Mouse (Mus musculus): ENCODE data around the gene Defb29. TPM values are rescaled to one million over a fixed set of nuclear protein-coding genes. Genes with fewer than 3 reads are reported as not detected.

The Defb29 gene
- total RNA-seq (2023): not detected

GRCm38 (mm10) chr2:152539944-152540710 is at the start of gene Defb29:
TSS of gene Defb29 (minus strand) at chr2:152540098.

GRCm38 (mm10) chr2:152580107-152580506 is 40.2 kb upstream of the Defb29 start, which contains the start of gene Defb19:
TSS of gene Defb19 (minus strand) at chr2:152580312.

GRCm38 (mm10) chr2:152572114-152572794 is 32.4 kb upstream of the Defb29 start, which contains the start of gene Defb21:
TSS of gene Defb21 (plus strand) at chr2:152572744.

GRCm38 (mm10) chr2:152569038-152569437 is 29.1 kb upstream of the Defb29 start, which contains the start of gene Gm17416:
TSS of gene Gm17416 (plus strand) at chr2:152569338.

GRCm38 (mm10) chr2:152517981-152518380 is 21.9 kb downstream of the Defb29 start, which contains the start of gene Defb28:
TSS of gene Defb28 (plus strand) at chr2:152518255.

GRCm38 (mm10) chr2:152511592-152511991 is 28.3 kb downstream of the Defb29 start, which contains the start of gene Defb26:
TSS of gene Defb26 (minus strand) at chr2:152511692.

GRCm38 (mm10) chr2:152490038-152490437 is 49.9 kb downstream of the Defb29 start, which contains the start of gene Defb22:
TSS of gene Defb22 (minus strand) at chr2:152490138.

Other genes starting within 250 kb of the Defb29 start
- 10 to 100 TPM; 77.3 to 78.6 TPM for gene Tbc1d20, start 246.3 kb downstream of the Defb29 start, total RNA-seq (2023)
- gene Rbck1, start 207.4 kb downstream of the Defb29 start, total RNA-seq (2023): 10 to 100 TPM; 77.5 to 83.0 TPM
- 1 to 10 TPM; 2.9 to 4.0 TPM for gene Trib3, start 196.1 kb downstream of the Defb29 start, total RNA-seq (2023)
- gene Nrsn2, start 163.5 kb downstream of the Defb29 start, total RNA-seq (2023): not detected
- 1 to 10 TPM in 1 of 2 experiments, under 1 TPM in 1; 0.77 to 1.5 TPM for gene Sox12, start 142.0 kb downstream of the Defb29 start, total RNA-seq (2023)
- gene Zcchc3, start 125.1 kb downstream of the Defb29 start, total RNA-seq (2023): 1 to 10 TPM; 1.9 TPM
- under 1 TPM in 1 of 2 experiments, not detected in 1; 0.31 TPM for gene 6820408C15Rik, start 124.5 kb downstream of the Defb29 start, total RNA-seq (2023)
- not detected for gene Defb23, start 75.5 kb downstream of the Defb29 start, total RNA-seq (2023)
- gene Defb20, start 63.0 kb downstream of the Defb29 start, total RNA-seq (2023): not detected
- gene Defb22, start 50.0 kb downstream of the Defb29 start, total RNA-seq (2023): not detected
- gene Defb26, start 28.4 kb downstream of the Defb29 start, total RNA-seq (2023): not detected
- gene Defb28, start 21.8 kb downstream of the Defb29 start, total RNA-seq (2023): not detected
- gene Gm17416, start 29.2 kb upstream of the Defb29 start, total RNA-seq (2023): not detected
- not detected for gene Defb21, start 32.6 kb upstream of the Defb29 start, total RNA-seq (2023)
- gene Defb19, start 40.2 kb upstream of the Defb29 start, total RNA-seq (2023): not detected
- not detected for gene Defb45, start 59.3 kb upstream of the Defb29 start, total RNA-seq (2023)
- gene Defb36, start 64.2 kb upstream of the Defb29 start, total RNA-seq (2023): not detected
- gene Defb25, start 83.0 kb upstream of the Defb29 start, total RNA-seq (2023): 1 to 10 TPM in 1 of 2 experiments, not detected in 1; 1.7 TPM
- 10 to 100 TPM; 10.2 to 11.2 TPM for gene Rem1, start 86.9 kb upstream of the Defb29 start, total RNA-seq (2023)
- gene H13, start 129.4 kb upstream of the Defb29 start, total RNA-seq (2023): 100 to 1,000 TPM; 132 to 147 TPM
- 10 to 100 TPM; 13.8 to 15.9 TPM for gene Mcts2, start 146.9 kb upstream of the Defb29 start, total RNA-seq (2023)
- 10 to 100 TPM; 48.3 to 57.3 TPM for gene Id1, start 196.2 kb upstream of the Defb29 start, total RNA-seq (2023)
- gene Cox4i2, start 214.1 kb upstream of the Defb29 start, total RNA-seq (2023): under 1 TPM; 0.51 to 0.93 TPM